Mouse (Mus musculus) bone marrow macrophage, adult 2 months (primary cell): ENCODE data around the gene Prdm12.

Experiments used
- CTCF ChIP-seq: IDR thresholded peaks from 2 replicates; pipeline ENCODE4 v1.5.1; 2012; ENCODE audit warnings: low read depth, mild to moderate bottlenecking, low read length, moderate library complexity
- POLR2A ChIP-seq: IDR thresholded peaks from 2 replicates; pipeline ENCODE4 v1.6.1; 2012; ENCODE audit warnings: mild to moderate bottlenecking, low read depth, low read length, borderline replicate concordance

DNA sequence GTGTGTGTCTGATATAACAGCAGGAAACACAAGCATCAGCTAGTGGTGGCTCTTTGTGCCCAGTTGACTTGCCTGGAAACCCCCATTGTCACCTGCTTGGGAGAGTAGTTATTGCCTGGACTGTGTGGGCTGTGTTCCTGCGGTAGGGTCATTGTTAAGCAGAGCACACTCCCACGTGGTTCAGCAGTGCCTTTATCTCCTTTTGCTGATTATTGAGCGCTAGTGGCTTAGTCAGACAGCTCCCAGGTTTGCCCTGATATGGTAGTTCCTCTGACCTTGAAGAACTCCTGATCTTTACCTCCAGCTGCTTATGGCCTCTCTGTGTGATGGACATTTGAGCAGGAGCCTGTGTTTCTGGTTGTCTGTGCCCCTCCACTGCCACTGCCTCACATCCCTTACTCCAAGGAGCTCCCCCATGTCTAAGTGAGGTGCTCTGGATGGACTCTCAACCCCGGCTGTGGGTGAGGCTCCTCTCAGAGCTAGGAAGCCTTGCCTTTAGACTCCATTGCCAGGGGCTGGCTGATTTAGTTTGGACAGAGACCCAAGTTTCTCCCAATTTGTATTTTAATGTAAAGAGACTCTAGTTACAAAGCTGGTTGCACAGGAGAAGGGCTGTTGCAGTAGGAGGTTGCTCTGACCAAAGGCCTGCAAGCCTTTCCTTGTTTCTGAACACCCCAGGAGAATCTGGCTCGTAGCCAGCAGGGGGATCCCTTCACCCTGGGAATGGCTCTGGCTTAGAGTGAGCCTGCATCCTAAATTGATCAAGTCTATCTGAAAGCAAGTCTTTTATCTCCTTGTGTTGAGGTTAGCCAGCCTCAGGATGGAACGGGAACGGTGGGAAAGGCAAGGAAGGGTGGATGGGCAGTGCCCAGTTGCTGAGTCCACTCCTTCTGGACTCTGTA lies 61.0 kb downstream of the Prdm12 start:
- TF ChIP-seq CTCF, result no peak; the same call in 1 of the 2 replicates
- no peak for TF ChIP-seq POLR2A
